Comparison of ENCODE assay signal across 11 mouse cellular contexts in the genomic region with DNA sequence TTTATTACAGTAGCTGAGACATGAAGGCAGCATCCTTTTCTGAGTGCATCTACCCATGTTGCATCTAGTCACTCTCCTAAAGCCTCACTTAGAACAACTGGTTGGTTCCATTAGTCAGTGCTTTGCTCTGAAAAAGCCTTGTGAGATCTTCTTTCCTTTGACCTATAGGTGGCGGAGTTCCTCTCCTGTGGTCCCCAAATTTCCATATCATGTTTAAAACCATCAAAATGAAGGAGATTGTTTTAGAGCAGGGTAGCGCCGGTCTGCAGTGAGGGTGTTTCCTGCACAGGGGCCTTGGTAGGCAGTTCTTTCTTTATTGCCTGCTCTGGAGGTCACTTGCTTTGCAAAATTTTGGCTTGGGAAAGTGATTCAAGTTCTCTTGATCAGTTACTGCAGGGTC. TPM values are rescaled to one million over a fixed set of nuclear protein-coding genes. Genes with fewer than 3 reads are reported as not detected.
A peak's percentile ranks its signal among the peaks of the same experiment; 100 is the strongest.
DNase-seq lines count a peak whose midpoint lies in the region; ATAC-seq and TF ChIP-seq lines count a peak whose summit lies in the region.
"Had no signal": no experiment of that assay in that cellular context is flagged by ENCODE, and none has a peak within 500 bp of the region (broad histone marks: within the 10 kb centered on the region; RNA-seq: fewer than 3 reads in every experiment).

No protein-coding gene starts in this region.

- intact Hi-C loops in left cerebral cortex, adult 2 months (cut with DNase I): no loop called here
- intact Hi-C loops in left cerebral cortex, postnatal 36 days (cut with DNase I): no loop called here

- 33% methylated on average over 3 of the region's 3 CpGs for WGBS in lung, postnatal 0 days

- no peaks in the 10 kb centered on the region for H3K36me3 ChIP-seq in lung, postnatal 0 days (ENCODE audit: insufficient read depth, low read length)

- no peak overlapping the region for H3K4me3 ChIP-seq in left cerebral cortex, adult 2 months
- H3K4me3 ChIP-seq in lung, postnatal 0 days (ENCODE audit: low read depth, low read length): no peak overlapping the region
- H3K4me3 ChIP-seq: liver, embryonic 13.5 days had no signal

- peak; percentile 57 for TF ChIP-seq CTCF in left cerebral cortex, adult 2 months (IDR thresholded peaks at IDR 0.05)
- TF ChIP-seq CTCF in lung, postnatal 0 days (IDR thresholded peaks at IDR 0.05): peak; percentile 75

- peak; percentile 43 for ATAC-seq in lung, postnatal 0 days

- TF ChIP-seq EP300 in lung, postnatal 0 days (IDR thresholded peaks at IDR 0.05): no peak

- H3K9me3 ChIP-seq in lung, postnatal 0 days (ENCODE audit: low read length): no peaks in the 10 kb centered on the region
- H3K9me3 ChIP-seq: liver, embryonic 13.5 days had no signal

- H3K9ac ChIP-seq in lung, postnatal 0 days (replicated peaks; ENCODE audit: low read depth): no peak overlapping the region
- H3K9ac ChIP-seq: liver, embryonic 13.5 days had no signal

- no peaks in the 10 kb centered on the region for H3K27me3 ChIP-seq in lung, postnatal 0 days (replicated peaks; ENCODE audit: insufficient read depth, low read length)
- H3K27me3 ChIP-seq: liver, embryonic 13.5 days had no signal

- H3K27ac ChIP-seq in left cerebral cortex, adult 2 months: no peak overlapping the region
- H3K27ac ChIP-seq in lung, postnatal 0 days (ENCODE audit: low read length): no peak overlapping the region
- H3K27ac ChIP-seq: liver, embryonic 13.5 days had no signal

- peaks cover 5% of the 10 kb centered on the region for H3K4me1 ChIP-seq in lung, postnatal 0 days (ENCODE audit: insufficient read depth, low read depth, low read length)

- DNase-seq in cerebellum, postnatal 14 days: peak; percentile 16 to 43
- DNase-seq in cerebellum, postnatal 4 days (ENCODE audit: low spot score in 2 of 2): no peak
- DNase-seq in left cerebral cortex, adult 2 months (ENCODE audit: extremely low spot score in 1 of 2, low spot score in 2 of 2): no peak
- DNase-seq in left cerebral cortex, adult 8-10 months (ENCODE audit: low spot score in 2 of 2): no peak
- peak; percentile 13 for DNase-seq in MN1 (ENCODE audit: low spot score)
- DNase-seq in lung, postnatal 0 days (ENCODE audit: low spot score): peak; percentile 71
- no peak for DNase-seq in spleen, postnatal 10 days (ENCODE audit: low spot score in 2 of 2)
- DNase-seq in left cerebral cortex, postnatal 36 days (ENCODE audit: low spot score in 2 of 2): no peak
- DNase-seq: cerebellum, postnatal 36 days; liver, embryonic 13.5 days; right cerebral cortex, adult 18-20 months had no signal

- H3K4me2 ChIP-seq in lung, postnatal 0 days (replicated peaks; ENCODE audit: low read depth, low read length): no peak overlapping the region
- H3K4me2 ChIP-seq: liver, embryonic 13.5 days had no signal

RNA-seq across cellular contexts. Expression of gene Cetn4, which starts 11.8 kb away (rescaled TPM):
- total RNA-seq in left cerebral cortex, adult 2 months (2021): 10 to 100 TPM in 1 of 2 experiments, 1 to 10 TPM in 1; 9.3 to 11.6 TPM
- total RNA-seq in left cerebral cortex, adult 8-10 months (2022): 10 to 100 TPM; 12.1 to 12.7 (median 12.4) TPM
- 6.5 and 7.1 TPM in 2 replicates for polyA plus RNA-seq in lung, postnatal 0 days (2015; fragmentation: Nextera tagmentation; extraction: Ambion mirVana)
- 1 to 10 TPM; 9.3 TPM for total RNA-seq in left cerebral cortex, postnatal 36 days (2021)

RNA-seq across cellular contexts. Expression of gene Bbs12, which starts 12.0 kb away (rescaled TPM):
- total RNA-seq in left cerebral cortex, adult 2 months (2021): 1 to 10 TPM; 5.5 to 6.0 TPM
- total RNA-seq in left cerebral cortex, adult 8-10 months (2022): 1 to 10 TPM; 4.1 to 5.2 (median 4.4) TPM
- 3.3 and 4.0 TPM in 2 replicates for polyA plus RNA-seq in lung, postnatal 0 days (2015; fragmentation: Nextera tagmentation; extraction: Ambion mirVana)
- 1 to 10 TPM; 3.3 to 4.1 TPM for total RNA-seq in left cerebral cortex, postnatal 36 days (2021)

RNA-seq across cellular contexts. Expression of gene Fgf2, which starts 23.8 kb away (rescaled TPM):
- 1 to 10 TPM; 4.2 to 4.4 TPM for total RNA-seq in left cerebral cortex, adult 2 months (2021)
- 1 to 10 TPM; 5.5 to 8.1 (median 6.7) TPM for total RNA-seq in left cerebral cortex, adult 8-10 months (2022)
- 1.5 and 2.1 TPM in 2 replicates for polyA plus RNA-seq in lung, postnatal 0 days (2015; fragmentation: Nextera tagmentation; extraction: Ambion mirVana)
- 1 to 10 TPM; 3.6 to 4.2 TPM for total RNA-seq in left cerebral cortex, postnatal 36 days (2021)

Comparison
In these comparisons a context has a peak if more than half of its experiments do, and no peak if none do; other contexts are left out.
1. DNase-seq: peak in cerebellum, postnatal 14 days (2 of 2), MN1 (single experiment) and lung, postnatal 0 days (single experiment); none in cerebellum, postnatal 4 days (0 of 2), left cerebral cortex, adult 2 months (0 of 2), left cerebral cortex, adult 8-10 months (0 of 2), spleen, postnatal 10 days (0 of 2) and left cerebral cortex, postnatal 36 days (0 of 2).